Mouse (Mus musculus): ENCODE measurements around the gene 3110082J24Rik.
A peak's percentile ranks its signal among the peaks of the same experiment; 100 is the strongest.
"Not testable (repeated sequence)": the region's sequence is repeated elsewhere in the genome, so short reads cannot be mapped to it uniquely, and the experiment has no call there.

3110082J24Rik gene

DNA sequence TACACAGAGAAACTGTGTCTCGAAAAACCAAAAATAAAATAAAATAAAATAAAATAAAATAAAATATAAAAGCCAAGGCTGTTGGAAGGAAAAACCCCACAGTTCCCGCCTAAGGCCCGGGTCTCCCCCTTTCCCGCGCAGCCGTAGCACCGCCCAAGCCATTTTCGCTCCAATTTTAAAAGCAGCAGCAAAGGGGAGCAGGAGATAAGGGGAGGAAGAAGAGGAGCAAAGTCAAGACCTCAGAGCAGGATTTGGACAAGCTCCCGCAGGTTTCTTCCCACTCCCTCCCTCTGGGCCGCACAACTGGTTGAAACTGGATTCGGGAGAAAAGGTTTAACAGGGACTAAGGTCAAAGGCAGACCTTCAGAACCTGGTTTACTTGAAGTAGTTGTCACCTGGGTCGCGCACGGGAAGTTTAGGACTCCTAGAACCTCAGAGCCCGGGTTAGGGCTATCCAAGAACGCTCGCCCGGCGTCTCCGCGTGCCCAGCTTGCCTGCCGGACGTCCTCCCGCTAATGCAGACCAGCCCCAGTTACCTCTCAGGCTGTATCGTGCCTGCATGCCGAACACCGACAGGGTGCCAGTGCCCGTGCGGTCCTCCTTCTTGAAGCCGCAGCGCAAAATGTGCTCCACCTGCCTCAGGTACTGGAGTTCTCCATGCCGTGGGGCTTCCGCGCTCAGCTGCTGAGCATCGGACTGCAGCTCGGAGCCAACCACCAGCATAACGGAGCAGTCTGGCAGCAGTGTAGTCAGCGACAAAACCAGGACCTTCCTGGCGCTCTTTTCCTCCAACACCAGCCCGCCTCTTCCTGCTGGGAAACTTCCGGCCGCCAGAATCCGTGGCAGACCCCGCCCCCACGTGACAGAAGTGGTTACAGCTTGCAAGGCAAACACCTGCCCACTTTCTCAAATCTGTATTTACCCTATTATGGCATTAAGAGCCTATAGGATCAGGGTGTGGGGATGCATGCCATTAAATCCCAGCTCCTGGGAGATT is 32.8 kb downstream of the 3110082J24Rik start, which contains the start of gene Tyms:
Tyms (minus strand) TSS at position 793 of the 997 bp plus-strand sequence.
- DNase-seq (ENCODE audit: low spot score) = peak; percentile 25

GRCm38 (mm10) chr5:30072377-30072776 is 33.5 kb downstream of the 3110082J24Rik start:
- no peak for DNase-seq (ENCODE audit: low spot score)

- DNase-seq (ENCODE audit: low spot score) = no peak
Measured at GRCm38 (mm10) chr5:30071677-30072076, 34.2 kb downstream of the 3110082J24Rik start.

DNA sequence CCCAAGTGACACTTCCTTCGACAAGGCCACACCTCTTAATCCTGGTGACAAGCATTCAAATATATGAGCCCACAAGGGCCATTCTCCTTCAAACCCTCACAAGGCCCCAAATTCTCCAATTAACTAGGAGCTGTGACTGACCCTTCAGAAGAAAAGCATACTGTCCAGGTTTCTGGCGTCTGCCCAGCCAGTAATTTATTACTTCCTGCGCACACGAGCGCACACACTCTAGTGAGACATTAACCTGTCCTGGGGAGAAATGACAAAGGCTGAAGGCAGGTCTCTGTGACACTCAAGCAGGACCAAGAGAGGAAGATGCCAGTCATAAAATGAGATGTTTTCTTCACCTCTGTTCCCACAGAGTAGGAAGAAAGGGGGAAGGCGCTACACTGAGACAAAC is 38.2 kb downstream of the 3110082J24Rik start:
- no peak for DNase-seq (ENCODE audit: low spot score)

GRCm38 (mm10) chr5:30059607-30060006 is 46.3 kb downstream of the 3110082J24Rik start:
- DNase-seq (ENCODE audit: low spot score) = not testable (repeated sequence)

GRCm38 (mm10) chr5:30058216-30058731 is 47.6 kb downstream of the 3110082J24Rik start:
- DNase-seq (ENCODE audit: low spot score) = no peak
